Mouse (Mus musculus): ENCODE measurements at regions not wholly inside any gene's neighbourhood (a gene's known extent, or its start where the extent isn't known, plus 50 kb on each side); places are given as distances from the start of the nearest gene placed in this dataset.

GRCm38 (mm10) chr13:107781741-107782140, 262.5 kb upstream of the Smim15 start:
- TF ChIP-seq CTCF (IDR thresholded peaks at IDR 0.05; ENCODE audit: extremely low read depth, insufficient read depth, low read length) (no peak), POLR2A (IDR thresholded peaks at IDR 0.05; ENCODE audit: extremely low read depth, insufficient read depth, low read length) (no peak)

Data from cortical plate, adult 2 months (tissue).